Mouse (Mus musculus): ENCODE results near the gene Sptbn2. TPM values are rescaled to one million over a fixed set of nuclear protein-coding genes. Genes with fewer than 3 reads are reported as not detected.
A peak's percentile ranks its signal among the peaks of the same experiment; 100 is the strongest.

Sptbn2 gene
- total RNA-seq (2021), result under 1 TPM; 0.35 to 0.65 TPM

GRCm38 (mm10) chr19:4711098-4711600, at the start of gene Sptbn2:
Gene Sptbn2, plus strand, starts transcription at chr19:4711167.
- no peak for DNase-seq
- intact Hi-C loops (cut with DNase I), result no loop called here

- no peak for DNase-seq
- intact Hi-C loops (cut with DNase I), result no loop called here
Observed at GRCm38 (mm10) chr19:4666815-4667214, 44.2 kb upstream of the Sptbn2 start.

- intact Hi-C loops (cut with DNase I), result no loop called here
- DNase-seq, result no peak
Observed at GRCm38 (mm10) chr19:4670776-4671175, 40.2 kb upstream of the Sptbn2 start.

GRCm38 (mm10) chr19:4672401-4672800, 38.6 kb upstream of the Sptbn2 start:
- no peak for DNase-seq
- intact Hi-C loops (cut with DNase I), result no loop called here

DNA sequence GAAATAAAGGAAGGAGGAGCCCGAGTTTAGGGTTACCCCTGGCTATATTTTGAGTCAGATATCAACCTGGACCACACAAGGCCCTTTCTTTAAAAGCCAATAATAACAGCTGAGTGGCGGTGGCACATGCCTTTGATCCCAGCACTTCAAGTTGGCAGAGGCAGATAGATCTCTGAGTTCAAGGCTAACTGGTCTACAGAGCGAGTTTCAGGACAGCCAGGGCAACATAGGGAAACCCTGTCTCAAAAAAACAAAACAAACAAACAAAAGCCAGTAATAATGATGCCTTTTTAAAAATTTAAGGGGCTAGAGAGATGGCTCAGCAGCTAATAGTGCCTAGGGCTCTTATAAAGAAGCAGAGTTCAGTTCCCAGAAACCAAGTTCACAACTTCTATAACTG, 16.6 kb upstream of the Sptbn2 start:
- intact Hi-C loops (cut with DNase I), result no loop called here
- DNase-seq, result no peak

DNA sequence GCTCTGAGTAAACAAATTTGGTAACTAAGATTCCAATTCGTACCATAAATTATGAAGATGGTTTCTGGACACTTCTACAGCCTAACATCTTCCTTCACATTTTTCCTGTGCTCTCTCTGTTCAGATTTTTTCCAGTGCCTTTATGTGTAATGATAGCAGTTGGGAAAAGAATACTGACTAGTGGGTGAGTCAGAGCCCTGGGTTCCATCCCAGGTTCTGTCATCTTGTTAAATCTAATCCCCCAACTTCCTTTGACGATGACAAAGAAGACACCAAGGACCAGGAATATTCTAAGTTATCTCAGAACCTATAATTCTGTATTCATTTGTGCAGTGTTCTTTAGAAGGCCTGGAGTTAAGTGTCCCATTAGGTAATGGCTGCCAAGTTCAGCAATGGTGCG, 13.8 kb upstream of the Sptbn2 start:
- DNase-seq, result no peak
- intact Hi-C loops (cut with DNase I), result no loop called here

DNA sequence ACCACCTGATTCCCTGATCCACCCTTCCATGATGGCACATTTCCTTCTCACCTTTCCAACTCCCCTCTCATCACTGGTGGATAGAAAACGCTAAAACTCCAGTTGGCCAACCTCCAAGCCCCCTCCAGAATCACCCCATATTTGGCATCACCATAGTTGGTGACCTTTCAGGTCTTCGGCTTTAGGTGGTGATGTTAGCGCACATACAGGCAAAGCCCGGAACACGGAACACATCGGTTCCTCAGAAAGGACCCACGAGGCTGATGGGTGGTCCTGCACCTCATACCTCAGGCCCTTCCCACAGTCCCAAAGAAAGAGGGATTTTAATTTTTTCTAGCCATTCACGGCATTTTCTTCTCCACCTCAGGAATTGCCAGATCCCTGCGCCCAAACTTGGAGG, 13.2 kb upstream of the Sptbn2 start:
- DNase-seq, result no peak
- intact Hi-C loops (cut with DNase I), result no loop called here

DNA sequence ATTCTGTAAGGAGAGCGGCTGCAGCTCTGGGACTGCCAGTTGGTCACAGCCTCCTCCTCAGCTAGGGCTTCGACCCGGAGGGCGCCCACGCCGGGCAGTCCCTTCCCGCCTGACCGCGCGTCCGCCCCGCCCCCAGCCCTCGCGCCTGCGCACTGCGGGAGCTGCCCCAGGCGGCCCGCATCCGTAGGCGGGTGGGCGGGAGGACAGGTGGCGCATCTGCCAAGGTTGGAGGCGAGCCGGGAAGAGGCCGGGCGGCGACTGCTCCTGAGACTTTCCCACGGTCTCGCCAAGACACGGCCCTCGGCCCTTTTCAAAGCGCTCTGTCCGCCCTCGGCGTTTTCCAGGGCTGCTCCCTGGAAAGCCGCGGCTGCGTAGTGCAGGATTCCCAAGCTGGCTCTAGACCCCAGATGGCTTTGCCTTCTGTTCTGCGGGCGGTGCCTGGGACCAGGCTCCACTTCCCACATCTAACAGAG, 12.7 kb upstream of the Sptbn2 start, which contains the start of gene Gm960:
TSS of gene Gm960 (minus strand) at position 464 of the 473 bp plus-strand sequence.
- intact Hi-C loops (cut with DNase I), result no loop called here
- peak; percentile 71 to 73 for DNase-seq

DNA sequence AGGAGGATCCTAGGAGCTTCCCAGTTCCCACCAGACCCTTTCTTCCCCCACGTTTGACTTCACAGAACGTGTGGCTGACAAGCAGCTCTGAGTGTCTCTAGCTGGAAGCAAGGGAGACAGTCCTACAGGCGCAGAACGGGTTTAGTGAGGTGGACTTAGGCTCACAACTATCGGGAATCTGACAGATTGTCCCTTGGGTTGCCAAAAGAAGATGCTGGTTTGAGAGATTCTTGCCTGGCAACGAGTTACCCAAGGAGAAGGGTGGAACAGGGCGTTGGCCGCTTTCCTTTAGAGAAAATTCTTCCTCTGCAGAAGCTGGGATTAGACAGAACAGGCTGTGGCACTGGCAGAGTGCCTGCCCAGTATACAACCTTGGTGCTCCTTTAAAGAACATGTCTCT, 12.1 kb upstream of the Sptbn2 start:
- intact Hi-C loops (cut with DNase I), result no loop called here
- no peak for DNase-seq

- DNase-seq, result no peak
- intact Hi-C loops (cut with DNase I), result no loop called here
Observed at GRCm38 (mm10) chr19:4699821-4700220, 11.1 kb upstream of the Sptbn2 start.

DNA sequence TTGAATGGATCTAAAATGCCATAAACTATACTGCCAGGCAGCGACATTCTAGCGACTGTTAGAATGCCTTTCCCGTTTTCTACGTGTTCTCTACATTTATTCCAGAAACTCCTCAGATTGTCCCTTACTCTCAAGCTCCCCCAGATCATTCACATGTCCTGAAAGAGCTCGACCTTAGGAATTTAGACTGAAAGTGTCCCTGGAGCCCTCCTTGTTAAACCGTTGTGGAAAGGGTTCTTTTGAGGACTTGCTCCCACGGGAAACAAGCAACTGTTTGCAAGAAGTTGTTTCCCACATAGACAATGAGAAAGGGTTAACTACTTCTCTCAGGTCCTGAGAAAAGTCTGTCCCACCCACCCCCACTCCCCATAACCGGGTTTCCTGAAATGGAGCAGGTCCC, 10.3 kb upstream of the Sptbn2 start:
- intact Hi-C loops (cut with DNase I), result no loop called here
- DNase-seq, result no peak

DNA sequence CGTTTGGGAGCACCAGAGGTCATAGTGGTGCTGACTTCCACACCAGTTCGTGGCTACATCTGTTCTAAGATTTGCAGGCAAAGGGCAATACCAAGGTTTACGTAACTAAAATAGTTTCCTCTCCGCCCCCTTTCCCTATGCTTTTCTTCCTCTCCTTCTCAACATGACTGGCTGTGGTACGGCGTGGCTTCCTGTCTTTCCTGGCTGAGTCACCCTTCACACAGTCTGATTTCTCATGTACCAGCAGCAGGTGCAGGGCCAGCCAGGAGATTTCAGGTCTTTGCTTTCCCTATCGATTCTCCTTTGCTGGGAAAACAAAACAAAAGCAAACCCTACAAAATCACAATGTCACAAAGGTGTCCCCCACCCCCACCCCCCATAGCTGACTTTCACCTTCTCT, 9.7 kb upstream of the Sptbn2 start:
- intact Hi-C loops (cut with DNase I), result no loop called here
- no peak for DNase-seq

- intact Hi-C loops (cut with DNase I), result no loop called here
- DNase-seq, result no peak
Observed at GRCm38 (mm10) chr19:4708765-4709164, 2.2 kb upstream of the Sptbn2 start.

- DNase-seq, result no peak
- intact Hi-C loops (cut with DNase I), result no loop called here
Observed at GRCm38 (mm10) chr19:4711601-4712155, 711 bp downstream of the Sptbn2 start.

- no peak for DNase-seq
- intact Hi-C loops (cut with DNase I), result no loop called here
Observed at GRCm38 (mm10) chr19:4712156-4712780, 1.3 kb downstream of the Sptbn2 start.

DNA sequence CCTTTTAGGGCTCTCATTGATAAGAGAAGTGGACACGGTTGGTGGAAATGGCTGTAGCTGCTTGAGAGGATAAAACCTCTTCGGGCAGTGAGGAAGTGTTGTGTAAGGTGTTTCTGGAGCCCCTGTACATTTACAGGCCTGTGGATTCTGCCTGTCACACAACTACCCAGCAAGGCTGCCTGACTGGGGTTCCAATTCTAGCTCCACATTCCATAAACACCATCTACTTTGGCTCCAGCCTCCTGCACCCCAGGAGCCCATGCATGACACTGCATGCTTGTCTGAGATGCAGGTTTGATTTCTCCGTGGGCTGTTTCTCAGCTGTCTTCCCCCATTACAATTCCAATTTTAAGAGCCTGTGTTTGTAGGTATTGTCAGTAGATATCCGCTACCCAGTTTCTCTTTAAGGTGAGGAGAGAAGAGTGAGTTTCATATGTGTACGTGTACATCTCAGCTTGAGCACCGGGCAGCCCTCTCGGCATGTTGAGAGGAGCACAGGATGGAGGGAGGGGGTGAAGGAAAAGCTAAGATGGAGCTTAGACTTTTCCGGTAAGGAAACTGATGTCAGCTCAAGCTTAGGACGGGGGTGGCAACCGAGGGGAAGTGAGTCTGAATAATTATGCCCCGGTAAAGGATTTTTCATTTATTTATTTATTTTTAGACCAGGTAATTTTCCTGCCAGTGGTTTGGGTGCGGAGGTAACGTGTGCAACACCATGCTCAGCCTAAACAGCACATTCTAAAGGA, 2.0 kb downstream of the Sptbn2 start:
- no peak for DNase-seq
- intact Hi-C loops (cut with DNase I), result no loop called here

DNA sequence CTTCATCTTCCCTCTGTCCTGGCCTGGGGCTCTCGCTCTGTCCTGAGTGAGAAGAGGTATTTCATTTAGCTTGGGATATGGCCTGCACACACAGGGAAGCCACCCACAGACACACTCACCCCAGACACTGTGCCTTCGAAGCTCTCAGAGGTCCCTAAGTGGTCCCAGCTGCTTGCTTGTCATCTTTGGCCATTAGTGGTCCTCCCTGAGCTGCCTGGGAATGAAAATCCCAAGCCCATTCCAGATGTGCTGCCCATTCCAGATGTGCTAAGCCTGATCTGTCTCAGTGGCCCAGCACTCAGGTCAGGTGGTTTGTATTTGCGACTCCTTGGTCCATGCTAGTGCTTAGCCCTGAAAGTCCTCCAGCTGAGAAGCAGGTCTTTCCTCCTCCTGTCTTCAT, 2.9 kb downstream of the Sptbn2 start:
- intact Hi-C loops (cut with DNase I), result no loop called here
- no peak for DNase-seq

DNA sequence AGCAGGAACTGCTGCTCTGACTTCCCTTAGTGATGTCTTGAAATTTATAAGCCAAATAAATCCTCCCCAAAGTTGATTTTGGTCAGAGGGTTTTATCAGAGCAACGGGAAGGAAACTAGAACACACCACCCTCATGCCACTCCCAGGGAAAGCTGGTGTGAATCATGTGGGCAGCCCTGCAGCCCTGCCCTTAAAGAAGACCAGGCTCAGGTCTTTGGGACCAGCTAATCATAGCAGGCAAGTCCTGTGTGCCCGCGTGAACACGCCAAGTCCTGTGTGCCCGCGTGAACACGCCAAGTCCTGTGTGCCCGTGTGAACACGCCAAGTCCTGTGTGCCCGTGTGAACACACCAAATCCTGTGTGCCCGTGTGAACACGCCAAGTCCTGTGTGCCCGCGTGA, 5.8 kb downstream of the Sptbn2 start:
- DNase-seq, result no peak
- intact Hi-C loops (cut with DNase I), result no loop called here

GRCm38 (mm10) chr19:4717281-4717680, 6.3 kb downstream of the Sptbn2 start:
- no peak for DNase-seq

DNA sequence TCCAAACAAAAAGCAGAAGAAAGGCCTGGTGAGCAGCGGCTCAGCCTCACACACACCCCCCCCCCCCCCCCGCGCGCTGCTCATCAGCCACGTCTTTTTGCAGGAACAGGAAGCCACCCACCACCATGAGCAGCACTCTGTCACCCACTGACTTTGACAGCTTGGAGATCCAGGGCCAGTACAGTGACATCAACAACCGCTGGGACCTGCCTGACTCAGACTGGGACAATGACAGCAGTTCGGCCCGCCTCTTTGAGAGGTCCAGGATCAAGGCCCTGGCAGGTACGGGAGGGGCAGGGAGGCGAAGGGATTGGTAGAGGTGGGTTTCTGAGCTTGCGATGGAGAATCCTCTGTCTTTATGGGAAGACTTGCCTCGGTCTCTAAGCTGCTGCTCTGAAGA, 7.7 kb downstream of the Sptbn2 start:
- no peak for DNase-seq
- intact Hi-C loops (cut with DNase I), result no loop called here

More at GRCm38 (mm10) chr19:4717281-4717680, 6.3 kb downstream of the Sptbn2 start:
- intact Hi-C loops (cut with DNase I), result no loop called here

DNA sequence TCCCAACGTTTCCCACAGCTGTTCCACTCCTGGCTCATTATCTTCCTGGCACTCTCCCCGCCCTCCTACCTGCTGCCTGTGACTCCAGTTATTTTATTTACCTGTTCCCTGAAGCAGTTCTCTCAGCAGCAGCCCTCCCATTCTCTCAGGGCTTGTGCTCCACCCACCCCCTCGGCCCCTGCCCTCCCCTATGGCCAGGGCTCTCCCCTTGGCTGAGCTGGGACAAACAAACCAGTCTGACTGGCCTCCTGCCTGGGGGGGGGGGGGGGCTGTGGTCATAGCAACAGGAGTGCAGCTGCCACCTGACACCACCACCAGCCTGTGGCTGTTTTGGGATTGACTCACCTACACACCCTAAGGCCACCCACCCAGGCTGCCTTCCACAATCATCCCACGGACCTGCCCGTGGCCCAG, 8.4 kb downstream of the Sptbn2 start:
- intact Hi-C loops (cut with DNase I), result no loop called here
- no peak for DNase-seq

- no peak for DNase-seq
- intact Hi-C loops (cut with DNase I), result no loop called here
Observed at GRCm38 (mm10) chr19:4720112-4720511, 9.1 kb downstream of the Sptbn2 start.

Measured in heart, postnatal 10 days (tissue).